ENCODE assay signal across 8 mouse cellular contexts in genomic region chr17:12741218-12741968, GRCm38 (mm10). TPM values are rescaled to one million over a fixed set of nuclear protein-coding genes. Genes with fewer than 3 reads are reported as not detected.
DNase-seq lines count a peak whose midpoint lies in the region; ATAC-seq and TF ChIP-seq lines count a peak whose summit lies in the region.

No protein-coding gene starts in this region.

- H3K27ac ChIP-seq in embryonic facial prominence, embryonic 14.5 days (replicated peaks; ENCODE audit: low read depth, low read length), result peak overlapping the region; percentile 77
- peak overlapping the region; percentile 96 for H3K27ac ChIP-seq in heart, embryonic 15.5 days
- peak overlapping the region; percentile 84 for H3K27ac ChIP-seq in kidney, postnatal 0 days
- peak overlapping the region; percentile 80 for H3K27ac ChIP-seq in lung, embryonic 15.5 days
- peak overlapping the region; percentile 77 for H3K27ac ChIP-seq in neural tube, embryonic 15.5 days (replicated peaks)

- peaks cover 5% of the 10 kb centered on the region; the same call in 1 of the 2 replicates for H3K4me1 ChIP-seq in embryonic facial prominence, embryonic 14.5 days (ENCODE audit: control insufficient read depth, insufficient read depth, low read length)
- H3K4me1 ChIP-seq in heart, embryonic 15.5 days (replicated peaks), result peaks cover 80% of the 10 kb centered on the region
- peaks cover 14% of the 10 kb centered on the region; the same call in 1 of the 2 replicates for H3K4me1 ChIP-seq in kidney, postnatal 0 days (replicated peaks; ENCODE audit: insufficient read depth, low read length)
- H3K4me1 ChIP-seq in lung, embryonic 15.5 days, result peaks cover 55% of the 10 kb centered on the region
- 0 out of 2 replicates have a peak, but pooled peaks cover 4% of the 10 kb centered on the region for H3K4me1 ChIP-seq in neural tube, embryonic 15.5 days

- 60% methylated on average over 34 of the region's 45 CpGs for WGBS in embryonic facial prominence, embryonic 14.5 days
- WGBS in heart, embryonic 15.5 days, result 42% methylated on average over 41 of the region's 45 CpGs
- 56% methylated on average over 38 of the region's 45 CpGs for WGBS in kidney, postnatal 0 days
- 48% methylated on average over 43 of the region's 45 CpGs for WGBS in lung, embryonic 15.5 days
- 58% methylated on average over 45 of the region's 45 CpGs for WGBS in neural tube, embryonic 15.5 days

- H3K9ac ChIP-seq in embryonic facial prominence, embryonic 14.5 days (ENCODE audit: low read depth, low read length), result peak overlapping the region; percentile 67
- peak overlapping the region; percentile 77 for H3K9ac ChIP-seq in heart, embryonic 15.5 days
- H3K9ac ChIP-seq in kidney, postnatal 0 days (ENCODE audit: low read depth, low read length), result peak overlapping the region; percentile 65
- peak overlapping the region; percentile 63 for H3K9ac ChIP-seq in lung, embryonic 15.5 days
- peak overlapping the region; percentile 49 for H3K9ac ChIP-seq in neural tube, embryonic 15.5 days (replicated peaks)

- peak; percentile 81 for DNase-seq in adrenal gland, postnatal 14 days
- peak; percentile 95 for DNase-seq in embryonic facial prominence, embryonic 14.5 days (ENCODE audit: low spot score)
- peak; percentile 95 for DNase-seq in kidney, postnatal 0 days (ENCODE audit: low spot score)
- peak; percentile 55 to 59 for DNase-seq in thymus, postnatal 10 days (ENCODE audit: low spot score in 2 of 2)

- H3K9me3 ChIP-seq in embryonic facial prominence, embryonic 14.5 days (ENCODE audit: control insufficient read depth, low read length), result peaks cover 44% of the 10 kb centered on the region
- peaks cover 3% of the 10 kb centered on the region; the same call in 1 of the 2 replicates for H3K9me3 ChIP-seq in heart, embryonic 15.5 days (replicated peaks)
- H3K9me3 ChIP-seq in kidney, postnatal 0 days (replicated peaks; ENCODE audit: low read length), result no peaks in the 10 kb centered on the region; the same call in 1 of the 2 replicates
- peaks cover 19% of the 10 kb centered on the region; the same call in 1 of the 2 replicates for H3K9me3 ChIP-seq in lung, embryonic 15.5 days
- H3K9me3 ChIP-seq in neural tube, embryonic 15.5 days (replicated peaks), result peaks cover 15% of the 10 kb centered on the region

- H3K36me3 ChIP-seq in embryonic facial prominence, embryonic 14.5 days (ENCODE audit: control insufficient read depth, insufficient read depth, low read length), result peaks cover 84% of the 10 kb centered on the region
- peaks cover 65% of the 10 kb centered on the region for H3K36me3 ChIP-seq in heart, embryonic 15.5 days
- peaks cover 38% of the 10 kb centered on the region for H3K36me3 ChIP-seq in kidney, postnatal 0 days (ENCODE audit: insufficient read depth, low read length)
- peaks cover 84% of the 10 kb centered on the region for H3K36me3 ChIP-seq in lung, embryonic 15.5 days
- peaks cover 58% of the 10 kb centered on the region for H3K36me3 ChIP-seq in neural tube, embryonic 15.5 days

- TF ChIP-seq CTCF in kidney, postnatal 0 days (IDR thresholded peaks at IDR 0.05; ENCODE audit: low read depth), result no peak

- ATAC-seq in CD4-positive, CD25-positive, alpha-beta regulatory T cell, adult 4 months, result peak; percentile 86
- ATAC-seq in embryonic facial prominence, embryonic 14.5 days (ENCODE audit: low read depth), result peak; percentile 88
- ATAC-seq in heart, embryonic 15.5 days (replicated peaks; ENCODE audit: insufficient number of reproducible peaks, insufficient read depth, low FRiP score, low read depth), result peak; percentile 85
- peak; percentile 90 for ATAC-seq in kidney, postnatal 0 days (replicated peaks; ENCODE audit: low FRiP score, low read depth)
- peak; percentile 86 for ATAC-seq in lung, embryonic 15.5 days (ENCODE audit: borderline replicate concordance, extremely low read depth, low FRiP score, low TSS enrichment)
- peak; percentile 81 for ATAC-seq in neural tube, embryonic 15.5 days (ENCODE audit: low FRiP score)

- H3K27me3 ChIP-seq in embryonic facial prominence, embryonic 14.5 days (replicated peaks; ENCODE audit: control insufficient read depth, insufficient read depth, low read length), result no peaks in the 10 kb centered on the region
- H3K27me3 ChIP-seq in heart, embryonic 15.5 days, result no peaks in the 10 kb centered on the region
- H3K27me3 ChIP-seq in kidney, postnatal 0 days (ENCODE audit: insufficient read depth, low read length), result no peaks in the 10 kb centered on the region
- no peaks in the 10 kb centered on the region for H3K27me3 ChIP-seq in lung, embryonic 15.5 days
- H3K27me3 ChIP-seq in neural tube, embryonic 15.5 days (replicated peaks), result no peaks in the 10 kb centered on the region

- H3K4me2 ChIP-seq in embryonic facial prominence, embryonic 14.5 days (ENCODE audit: low read depth, low read length), result peak overlapping the region; percentile 47
- peak overlapping the region; percentile 60 for H3K4me2 ChIP-seq in heart, embryonic 15.5 days
- H3K4me2 ChIP-seq in kidney, postnatal 0 days (ENCODE audit: low read length), result peak overlapping the region; percentile 49
- H3K4me2 ChIP-seq in lung, embryonic 15.5 days, result peak overlapping the region; percentile 46
- peak overlapping the region; percentile 62 for H3K4me2 ChIP-seq in neural tube, embryonic 15.5 days

- H3K4me3 ChIP-seq in embryonic facial prominence, embryonic 14.5 days (ENCODE audit: low read depth, low read length), result peak overlapping the region; percentile 60
- peak overlapping the region; percentile 69 for H3K4me3 ChIP-seq in heart, embryonic 15.5 days
- peak overlapping the region; percentile 56 for H3K4me3 ChIP-seq in kidney, postnatal 0 days (replicated peaks; ENCODE audit: low read depth, low read length)
- H3K4me3 ChIP-seq in lung, embryonic 15.5 days, result peak overlapping the region; percentile 58
- peak overlapping the region; percentile 49 for H3K4me3 ChIP-seq in neural tube, embryonic 15.5 days (replicated peaks)

RNA-seq across cellular contexts. Expression of gene Igf2r, which starts 28.1 kb away (rescaled TPM):
- polyA plus RNA-seq in CD4-positive, CD25-positive, alpha-beta regulatory T cell, adult 4 months (2017; shearing (Covaris generic)), result 10 to 100 TPM; 45.2 to 46.1 TPM
- total RNA-seq in adrenal gland, postnatal 14 days (2021), result 65.2 and 75.4 TPM in 2 replicates
- 66.0 and 67.5 TPM in 2 replicates for polyA plus RNA-seq in embryonic facial prominence, embryonic 14.5 days (2014; fragmentation: Nextera tagmentation; extraction: Ambion mirVana)
- polyA plus RNA-seq in heart, embryonic 15.5 days (2015; fragmentation: Nextera tagmentation; extraction: Ambion mirVana), result 121 and 127 TPM in 2 replicates
- 16.1 and 16.7 TPM in 2 replicates for polyA plus RNA-seq in kidney, postnatal 0 days (2015; fragmentation: Nextera tagmentation; extraction: Ambion mirVana)
- 58.4 and 62.5 TPM in 2 replicates for polyA plus RNA-seq in lung, embryonic 15.5 days (2015; fragmentation: Nextera tagmentation; extraction: Ambion mirVana)
- 10.1 and 12.6 TPM in 2 replicates for polyA plus RNA-seq in neural tube, embryonic 15.5 days (2015; fragmentation: Nextera tagmentation; extraction: Ambion mirVana)

Comparison
In these comparisons a context has a peak if more than half of its experiments do, and no peak if none do; other contexts are left out.
1. Peak in every context shown above with its lines: DNase-seq, ATAC-seq, H3K4me3 ChIP-seq and H3K27ac ChIP-seq.